Mouse (Mus musculus): ENCODE data around the gene Plxna4. TPM values are rescaled to one million over a fixed set of nuclear protein-coding genes. Genes with fewer than 3 reads are reported as not detected.

Gene Plxna4
- polyA plus RNA-seq (2015; fragmentation: Nextera tagmentation; extraction: Ambion mirVana) = 14.8 and 18.6 TPM in 2 replicates

DNA sequence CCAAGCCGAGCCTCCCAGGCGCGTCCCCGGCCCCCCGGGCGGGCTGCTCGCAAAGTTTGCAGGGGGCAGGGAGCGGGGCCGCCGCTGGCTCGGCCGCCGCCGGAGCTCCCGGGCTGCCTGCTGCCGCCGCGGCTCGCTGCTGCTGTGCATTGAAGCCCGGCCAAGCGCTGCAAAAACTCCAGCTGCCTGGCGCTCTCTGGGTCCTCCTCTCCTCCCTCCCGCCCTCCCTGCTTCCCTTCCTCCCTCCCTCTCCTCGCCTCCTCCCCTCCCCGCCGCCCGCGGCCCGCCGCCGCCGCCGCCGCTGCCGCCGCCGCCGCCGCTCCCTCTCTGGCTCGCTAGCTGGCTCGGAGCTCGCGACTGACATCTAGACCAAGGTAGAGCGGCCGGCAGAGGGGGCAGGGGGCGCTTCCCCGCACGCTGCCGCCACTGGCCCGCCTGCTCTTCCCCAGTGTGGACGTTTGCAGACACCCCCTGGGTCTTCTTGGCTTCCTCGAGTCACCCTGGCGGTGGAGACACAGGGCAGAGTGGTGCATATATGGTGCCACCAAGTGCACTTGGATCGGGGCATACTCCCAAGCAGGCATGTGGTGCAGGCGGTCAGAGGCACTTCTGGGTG lies at the start of gene Plxna4:
Gene Plxna4 (minus strand): TSS at position 137 of the 616 bp plus-strand sequence.
- Histone ChIP-seq H3K27me3 (peaks cover 31% of the 10 kb centered on the region), H3K9me3 (replicated peaks) (no peaks in the 10 kb centered on the region), H3K27ac (peak within 1 kb of the TSS; percentile 91), H3K36me3 (ENCODE audit: poor library complexity, severe bottlenecking) (no peaks in the 10 kb centered on the region), H3K4me1 (peaks cover 34% of the 10 kb centered on the region), H3K4me3 (peak within 1 kb of the TSS; percentile 82), H3K9ac (peak within 1 kb of the TSS; percentile 96), H3K4me2 (peak within 1 kb of the TSS; percentile 82)
- peak; percentile 71 for ATAC-seq
- 2% methylated on average over 12 of the region's 55 CpGs for WGBS

DNA sequence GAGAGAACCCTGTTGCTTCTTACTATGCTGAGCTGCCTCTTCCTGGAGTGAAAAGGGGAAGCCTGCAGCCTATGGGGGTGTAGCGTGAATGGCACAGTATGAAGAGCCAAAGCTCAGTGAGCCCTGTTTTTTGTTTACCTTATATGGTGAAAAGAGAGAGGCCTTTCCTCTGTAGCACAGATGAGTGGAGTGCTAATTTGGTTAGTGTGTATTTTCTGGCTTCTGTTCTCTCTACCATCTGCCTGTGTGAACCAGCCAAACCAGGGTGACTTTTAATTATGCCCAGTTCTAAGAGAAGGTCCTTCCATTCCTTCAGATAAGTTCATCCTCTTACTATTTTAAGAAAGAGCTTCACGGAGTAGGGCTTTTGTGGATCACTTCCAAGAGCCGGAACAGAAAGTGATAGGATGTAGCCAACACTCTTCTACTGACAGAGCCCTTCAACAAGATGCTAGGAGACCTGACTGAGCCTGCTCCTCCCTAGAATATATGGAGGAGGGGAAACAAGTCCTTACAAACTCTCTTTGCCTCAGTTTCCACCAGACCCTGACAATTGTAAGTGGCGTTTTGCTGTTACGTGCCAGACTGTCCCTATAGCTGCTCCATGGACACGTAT lies 49.7 kb upstream of the Plxna4 start:
- Histone ChIP-seq H3K9me3 (replicated peaks) (no peaks in the 10 kb centered on the region), H3K36me3 (ENCODE audit: poor library complexity, severe bottlenecking) (no peaks in the 10 kb centered on the region), H3K4me2 (no peak overlapping the region), H3K4me3 (no peak overlapping the region), H3K9ac (no peak overlapping the region), H3K4me1 (no peaks in the 10 kb centered on the region), H3K27ac (no peak overlapping the region), H3K27me3 (no peaks in the 10 kb centered on the region)
- 86% methylated on average over 6 of the region's 6 CpGs for WGBS
- ATAC-seq = no peak

DNA sequence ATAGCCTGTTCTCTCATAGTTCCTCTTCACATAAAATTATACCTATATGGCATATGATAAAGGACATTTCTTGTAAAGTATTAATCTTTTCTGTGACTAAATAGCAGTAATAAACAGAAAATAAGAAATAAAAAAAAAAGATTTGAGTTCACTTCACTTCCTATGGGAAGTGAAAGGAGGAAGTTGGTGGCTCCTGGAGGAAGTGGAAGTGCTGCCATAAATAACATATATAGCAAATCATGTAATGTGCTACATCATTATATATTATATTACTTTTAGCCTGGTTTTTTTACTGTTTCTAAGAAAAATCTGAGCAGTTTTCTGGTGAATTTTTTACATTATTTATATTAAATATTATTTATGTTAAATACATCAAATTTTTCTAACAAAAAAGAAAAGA lies 22.7 kb upstream of the Plxna4 start:
- no peak overlapping the region for H3K9ac ChIP-seq
- H3K36me3 ChIP-seq (ENCODE audit: poor library complexity, severe bottlenecking) = no peaks in the 10 kb centered on the region
- no peaks in the 10 kb centered on the region for H3K27me3 ChIP-seq
- no peaks in the 10 kb centered on the region for H3K9me3 ChIP-seq (replicated peaks)
- H3K4me2 ChIP-seq = no peak overlapping the region
- no peak overlapping the region for H3K4me3 ChIP-seq
- no peaks in the 10 kb centered on the region for H3K4me1 ChIP-seq
- no peak for ATAC-seq
- no peak overlapping the region for H3K27ac ChIP-seq

DNA sequence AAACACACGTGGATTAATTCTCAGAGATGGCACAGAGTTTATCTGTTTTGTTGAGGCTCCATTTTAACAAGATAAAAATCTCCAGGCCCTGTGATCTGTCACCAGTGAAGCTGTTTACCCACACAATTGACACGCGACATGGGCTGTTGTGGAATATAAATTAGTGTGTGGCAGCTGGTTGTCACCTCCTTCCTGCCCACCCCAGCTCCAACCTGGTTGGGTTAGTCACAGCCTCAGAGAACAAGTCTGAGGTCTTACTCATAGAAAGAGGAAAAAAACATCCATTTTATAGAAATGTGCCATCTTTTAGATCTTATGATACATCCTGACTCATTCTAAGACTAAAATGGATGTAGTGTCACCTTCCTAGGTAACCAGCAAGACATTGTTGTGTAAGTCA lies 18.8 kb upstream of the Plxna4 start:
- Histone ChIP-seq H3K27ac (no peak overlapping the region), H3K9ac (no peak overlapping the region), H3K27me3 (no peaks in the 10 kb centered on the region), H3K4me3 (no peak overlapping the region), H3K4me2 (no peak overlapping the region), H3K36me3 (ENCODE audit: poor library complexity, severe bottlenecking) (no peaks in the 10 kb centered on the region), H3K4me1 (no peaks in the 10 kb centered on the region), H3K9me3 (replicated peaks) (no peaks in the 10 kb centered on the region)
- WGBS = 80% methylated on average over 3 of the region's 3 CpGs
- ATAC-seq = no peak

DNA sequence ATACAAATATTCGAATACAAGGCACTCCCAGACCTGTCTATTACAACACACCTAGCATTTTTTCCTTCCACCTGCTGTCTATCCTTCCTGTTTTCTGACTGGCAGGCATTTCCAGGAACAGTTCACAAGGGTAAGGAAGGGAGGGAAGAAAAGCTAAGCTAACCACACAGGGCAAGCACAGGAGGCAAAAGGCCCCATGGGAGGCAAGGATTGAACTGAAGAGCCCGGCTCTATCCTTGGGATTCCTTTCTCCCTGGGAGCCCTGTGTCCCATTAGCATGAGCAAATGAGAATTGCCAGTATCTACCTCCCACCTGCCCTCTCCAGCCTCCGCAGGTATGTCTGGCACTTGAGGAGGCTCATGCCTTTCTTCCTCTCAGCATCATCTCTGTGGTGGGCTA lies 17.6 kb upstream of the Plxna4 start:
- H3K4me2 ChIP-seq = no peak overlapping the region
- ATAC-seq = no peak
- H3K27me3 ChIP-seq = no peaks in the 10 kb centered on the region
- H3K4me1 ChIP-seq = no peaks in the 10 kb centered on the region
- 32% methylated on average over 3 of the region's 3 CpGs for WGBS
- H3K27ac ChIP-seq = no peak overlapping the region
- no peak overlapping the region for H3K9ac ChIP-seq
- no peaks in the 10 kb centered on the region for H3K9me3 ChIP-seq (replicated peaks)
- no peaks in the 10 kb centered on the region for H3K36me3 ChIP-seq (ENCODE audit: poor library complexity, severe bottlenecking)
- no peak overlapping the region for H3K4me3 ChIP-seq

DNA sequence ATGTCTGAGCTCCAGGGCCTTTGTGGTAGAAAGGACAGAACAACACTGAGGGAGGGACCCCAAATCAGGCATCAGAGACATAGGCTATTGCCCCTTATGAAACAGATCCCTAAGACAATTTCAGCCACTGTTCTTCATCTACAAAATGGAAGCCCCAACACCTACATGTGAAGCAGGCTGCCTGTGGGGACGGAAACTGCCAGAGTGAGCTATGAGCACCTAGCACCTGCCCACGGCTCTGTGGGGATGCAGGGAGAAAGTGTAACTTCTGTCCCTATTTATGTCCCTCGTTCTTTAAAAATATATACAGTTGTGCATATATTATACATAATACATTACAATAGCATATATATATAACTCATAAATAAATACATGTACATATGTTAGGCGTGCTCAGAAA lies 16.9 kb upstream of the Plxna4 start:
- Histone ChIP-seq H3K9me3 (replicated peaks) (no peaks in the 10 kb centered on the region), H3K36me3 (ENCODE audit: poor library complexity, severe bottlenecking) (no peaks in the 10 kb centered on the region), H3K9ac (no peak overlapping the region), H3K4me1 (no peaks in the 10 kb centered on the region), H3K4me2 (no peak overlapping the region), H3K4me3 (no peak overlapping the region), H3K27me3 (no peaks in the 10 kb centered on the region), H3K27ac (no peak overlapping the region)
- ATAC-seq = no peak
- WGBS = 85% methylated on average over 4 of the region's 4 CpGs

DNA sequence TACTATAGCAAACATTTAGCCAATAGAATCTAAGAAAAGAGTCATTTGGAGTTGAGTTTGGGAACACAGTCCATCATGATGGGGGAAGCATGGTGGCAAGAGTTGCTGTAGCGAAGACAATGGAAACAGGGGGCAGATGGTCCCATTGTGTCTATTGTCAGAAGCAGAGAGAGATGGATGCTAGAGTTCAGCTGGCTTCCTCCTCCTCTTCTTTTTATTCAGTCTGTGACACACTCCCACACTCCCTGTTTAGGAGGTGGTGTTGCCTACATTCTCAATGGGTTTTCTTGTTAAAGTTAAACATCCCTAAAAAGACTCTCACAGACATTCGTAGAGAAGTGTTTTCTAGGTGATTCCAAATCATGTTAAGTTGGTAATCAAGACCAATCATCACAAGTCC lies 14.1 kb upstream of the Plxna4 start:
- H3K9me3 ChIP-seq (replicated peaks) = no peaks in the 10 kb centered on the region
- no peak overlapping the region for H3K4me3 ChIP-seq
- WGBS = 87% methylated on average over 2 of the region's 2 CpGs
- no peak overlapping the region for H3K9ac ChIP-seq
- no peak for ATAC-seq
- H3K36me3 ChIP-seq (ENCODE audit: poor library complexity, severe bottlenecking) = no peaks in the 10 kb centered on the region
- H3K4me1 ChIP-seq = no peaks in the 10 kb centered on the region
- H3K4me2 ChIP-seq = no peak overlapping the region
- H3K27me3 ChIP-seq = no peaks in the 10 kb centered on the region
- no peak overlapping the region for H3K27ac ChIP-seq

DNA sequence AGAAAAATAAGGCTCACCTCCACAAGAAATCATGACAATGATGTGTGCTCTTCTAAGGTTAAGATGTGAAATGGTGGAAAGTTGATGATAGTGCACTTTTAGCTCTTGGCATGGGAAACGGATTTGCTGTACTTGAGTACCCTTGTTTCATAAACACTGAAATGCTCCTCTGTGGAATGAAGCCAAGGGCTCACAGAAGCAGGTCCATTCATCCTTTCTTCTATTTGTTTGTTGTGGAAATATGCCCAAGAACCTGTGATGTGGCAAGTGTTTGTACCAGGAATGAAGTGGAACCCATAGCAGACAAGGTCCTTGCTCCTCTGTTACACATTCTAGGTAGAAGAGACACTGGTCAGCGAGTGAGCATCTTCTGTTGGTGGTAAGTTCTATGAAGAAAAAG lies 13.3 kb upstream of the Plxna4 start:
- no peak overlapping the region for H3K4me3 ChIP-seq
- no peak overlapping the region for H3K4me2 ChIP-seq
- no peak for ATAC-seq
- H3K27ac ChIP-seq = no peak overlapping the region
- H3K4me1 ChIP-seq = no peaks in the 10 kb centered on the region
- no peaks in the 10 kb centered on the region for H3K27me3 ChIP-seq
- no peaks in the 10 kb centered on the region for H3K9me3 ChIP-seq (replicated peaks)
- 78% methylated on average over 2 of the region's 2 CpGs for WGBS
- H3K9ac ChIP-seq = no peak overlapping the region
- no peaks in the 10 kb centered on the region for H3K36me3 ChIP-seq (ENCODE audit: poor library complexity, severe bottlenecking)

DNA sequence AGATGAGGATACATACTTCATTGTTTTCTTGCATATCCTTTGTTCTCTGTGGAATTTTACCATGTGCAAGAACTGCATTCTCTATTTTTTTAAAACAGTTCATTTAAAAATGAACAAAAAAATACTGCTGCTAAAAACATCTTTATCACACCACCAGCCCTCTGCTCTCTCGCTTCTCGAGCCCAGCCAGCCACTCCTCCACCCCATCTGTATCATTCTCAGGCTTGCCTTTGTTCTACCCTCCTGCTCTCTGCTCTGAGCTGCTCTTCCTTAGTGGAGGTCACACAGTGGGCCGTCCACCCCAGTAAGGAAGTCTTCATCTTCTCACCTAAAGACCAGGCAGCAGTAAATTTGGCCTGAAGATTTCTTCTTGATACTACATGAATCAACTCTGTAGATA lies 7.6 kb upstream of the Plxna4 start:
- peaks cover 6% of the 10 kb centered on the region; the same call in 1 of the 2 replicates for H3K27me3 ChIP-seq
- H3K9me3 ChIP-seq (replicated peaks) = no peaks in the 10 kb centered on the region
- H3K27ac ChIP-seq = no peak overlapping the region
- no peak for ATAC-seq
- no peaks in the 10 kb centered on the region for H3K36me3 ChIP-seq (ENCODE audit: poor library complexity, severe bottlenecking)
- H3K4me2 ChIP-seq = no peak overlapping the region
- WGBS = 48% methylated on average over 3 of the region's 3 CpGs
- H3K4me1 ChIP-seq = no peaks in the 10 kb centered on the region
- no peak overlapping the region for H3K9ac ChIP-seq
- H3K4me3 ChIP-seq = no peak overlapping the region

DNA sequence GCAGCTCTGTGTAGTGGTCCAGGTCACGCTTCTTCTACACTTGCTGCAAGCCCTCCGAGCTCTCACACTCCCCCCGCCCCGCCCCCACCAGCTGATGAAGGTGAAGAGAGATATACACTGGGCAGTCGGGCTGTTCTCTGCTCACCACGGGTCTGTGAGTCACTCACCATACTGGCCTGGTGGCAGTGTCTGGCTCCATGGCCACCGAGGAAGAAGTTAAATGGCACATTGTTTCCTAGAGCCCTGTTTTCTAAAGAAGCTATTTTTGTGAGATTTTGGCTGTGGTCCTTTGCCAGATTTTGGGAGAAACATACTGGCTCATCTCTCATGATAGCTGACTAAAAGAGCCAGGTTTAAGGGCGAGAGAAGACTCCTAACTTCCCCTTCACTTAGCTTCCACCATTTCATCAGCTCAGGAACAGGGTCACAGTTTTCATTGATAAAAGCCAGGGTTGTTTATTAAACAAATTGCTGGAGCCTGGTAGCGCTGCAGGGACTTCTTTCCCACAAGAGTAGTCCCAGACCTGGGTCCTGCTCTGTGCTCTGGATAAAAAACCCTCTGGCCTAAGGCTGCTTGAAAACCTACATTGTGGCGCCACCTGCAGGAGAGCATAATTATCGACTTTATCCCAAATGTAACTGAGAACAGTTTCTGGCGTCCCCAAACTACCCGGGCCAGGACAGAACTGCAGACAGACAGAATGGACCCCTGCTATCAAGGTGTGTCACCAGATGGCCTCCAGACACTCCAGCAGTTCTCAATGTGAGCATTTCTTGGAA lies 3.2 kb upstream of the Plxna4 start:
- WGBS = 40% methylated on average over 13 of the region's 13 CpGs
- Histone ChIP-seq H3K4me2 (no peak overlapping the region), H3K4me3 (no peak overlapping the region), H3K27ac (no peak overlapping the region), H3K9ac (no peak overlapping the region), H3K4me1 (peaks cover 10% of the 10 kb centered on the region; the same call in 1 of the 2 replicates), H3K36me3 (ENCODE audit: poor library complexity, severe bottlenecking) (no peaks in the 10 kb centered on the region), H3K9me3 (replicated peaks) (no peaks in the 10 kb centered on the region), H3K27me3 (peaks cover 22% of the 10 kb centered on the region; the same call in 1 of the 2 replicates)
- no peak for ATAC-seq

DNA sequence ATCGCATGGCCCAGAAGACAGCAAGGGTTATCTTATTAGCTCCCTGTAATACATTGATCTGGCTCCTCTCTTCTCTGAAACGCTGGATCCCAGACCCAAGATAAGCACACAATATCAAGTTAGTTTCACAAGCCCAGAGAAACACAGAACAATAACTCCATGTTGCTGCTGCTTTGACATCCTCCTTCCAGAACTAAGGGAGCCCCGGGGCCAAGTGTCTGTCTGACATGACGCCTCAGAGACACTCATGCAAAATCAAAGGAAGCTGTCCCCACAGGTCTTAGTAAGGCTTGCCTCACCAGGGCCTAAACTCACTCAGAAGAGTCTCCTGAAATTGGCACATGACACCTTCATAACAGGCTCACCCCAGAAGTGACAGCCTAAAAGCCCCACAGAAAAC lies 1.6 kb upstream of the Plxna4 start:
- Histone ChIP-seq H3K4me2 (no peak overlapping the region), H3K4me3 (no peak overlapping the region), H3K9ac (no peak overlapping the region), H3K27me3 (peaks cover 31% of the 10 kb centered on the region), H3K4me1 (peaks cover 21% of the 10 kb centered on the region; the same call in 1 of the 2 replicates), H3K27ac (no peak overlapping the region), H3K36me3 (ENCODE audit: poor library complexity, severe bottlenecking) (no peaks in the 10 kb centered on the region), H3K9me3 (replicated peaks) (no peaks in the 10 kb centered on the region)
- no peak for ATAC-seq
- WGBS = 76% methylated on average over 4 of the region's 4 CpGs

DNA sequence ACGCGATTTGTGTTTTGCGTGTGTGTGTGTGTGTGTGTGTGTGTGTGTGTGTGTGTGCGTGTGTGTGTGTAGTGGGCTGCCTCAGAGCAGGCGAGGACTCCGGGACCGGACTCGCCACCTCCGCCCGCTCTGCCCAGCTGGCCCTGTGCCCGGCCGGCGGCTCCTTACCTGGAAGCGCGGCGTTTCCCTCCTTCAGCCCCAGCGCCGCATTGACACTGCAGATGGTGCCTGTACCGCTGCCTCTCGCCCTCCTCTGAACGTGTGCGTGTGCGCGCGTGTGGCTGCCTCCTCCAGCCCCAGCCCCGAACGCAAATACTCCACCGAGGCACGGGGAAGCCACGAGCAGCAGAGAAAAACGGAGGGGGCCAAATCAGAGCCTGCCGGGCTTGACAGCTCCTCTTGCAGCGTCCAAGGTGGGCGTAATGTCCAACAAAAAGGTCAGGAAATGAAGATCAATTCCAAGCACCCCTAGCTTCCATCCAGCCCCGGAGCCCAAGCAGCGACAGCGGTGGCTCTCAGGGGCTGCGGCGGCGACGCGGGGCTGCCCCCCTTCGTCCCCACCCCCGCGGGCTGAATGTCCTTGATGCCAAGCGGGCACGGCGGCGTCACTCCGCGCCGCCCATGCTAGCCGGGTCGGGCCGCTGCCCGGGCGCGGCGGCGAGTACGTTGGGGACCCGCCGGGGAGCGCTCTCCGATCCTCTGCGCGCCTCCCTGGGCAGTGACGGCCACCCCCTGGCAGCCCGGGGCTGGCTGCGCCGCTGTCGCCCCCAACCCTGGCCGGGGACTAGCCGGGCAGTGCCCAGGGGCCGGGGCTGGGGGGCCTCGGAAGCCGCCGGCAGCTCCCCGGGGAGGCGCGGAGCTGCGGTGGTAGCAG lies 619 bp downstream of the Plxna4 start:
- Histone ChIP-seq H3K4me1 (peaks cover 37% of the 10 kb centered on the region), H3K27me3 (peaks cover 28% of the 10 kb centered on the region)

More for the DNA sequence above, 619 bp downstream of the Plxna4 start:
- H3K4me3 ChIP-seq = peak overlapping the region; percentile 82
- peak overlapping the region; percentile 91 for H3K27ac ChIP-seq
- H3K36me3 ChIP-seq (ENCODE audit: poor library complexity, severe bottlenecking) = no peaks in the 10 kb centered on the region
- H3K4me2 ChIP-seq = peak overlapping the region; percentile 82
- under 1% methylated on average over 75 of the region's 82 CpGs for WGBS
- ATAC-seq = peak; percentile 52
- H3K9me3 ChIP-seq (replicated peaks) = no peaks in the 10 kb centered on the region
- H3K9ac ChIP-seq = peak overlapping the region; percentile 96
